Mouse (Mus musculus) neural tube, embryonic 13.5 days (tissue): ENCODE results near the gene Rab5b. TPM values are rescaled to one million over a fixed set of nuclear protein-coding genes. Genes with fewer than 3 reads are reported as not detected.
"Not testable (repeated sequence)": the region's sequence is repeated elsewhere in the genome, so short reads cannot be mapped to it uniquely, and the experiment has no call there.

Experiments used
- ATAC-seq: fragments of 200-750 bp; cut with Nextera tagmentation; 2 replicates; pipeline ENCODE4 v1.8.0; 2017; ENCODE audit warnings: low read depth, mild to moderate bottlenecking, moderate TSS enrichment, moderate library complexity
- H3K27ac ChIP-seq: fragments of 300-500 bp; sonication (generic); replicated peaks from 2 replicates; pipeline ENCODE4 v1.5.1; 2015; ENCODE audit warnings: moderate library complexity, mild to moderate bottlenecking, inconsistent platforms
- H3K27me3 ChIP-seq: fragments of 300-500 bp; sonication (generic); 2 replicates; pipeline ENCODE4 v1.6.1; 2015; ENCODE audit warnings: mild to moderate bottlenecking, inconsistent platforms
- H3K36me3 ChIP-seq: fragments of 300-500 bp; sonication (generic); 2 replicates; pipeline ENCODE4 v1.6.1; 2015; ENCODE audit warnings: mild to moderate bottlenecking, inconsistent platforms
- H3K4me1 ChIP-seq: fragments of 300-500 bp; sonication (generic); replicated peaks from 2 replicates; pipeline ENCODE4 v1.6.1; 2015; ENCODE audit warnings: inconsistent platforms
- H3K4me2 ChIP-seq: fragments of 300-500 bp; sonication (generic); 2 replicates; pipeline ENCODE4 v1.6.1; 2015; ENCODE audit warnings: inconsistent platforms, mild to moderate bottlenecking, moderate library complexity
- H3K4me3 ChIP-seq: fragments of 300-500 bp; sonication (generic); 2 replicates; pipeline ENCODE4 v1.5.1; 2015; ENCODE audit warnings: mild to moderate bottlenecking, inconsistent platforms
- H3K9ac ChIP-seq: fragments of 300-500 bp; sonication (generic); 2 replicates; pipeline ENCODE4 v1.6.1; 2015; ENCODE audit warnings: moderate library complexity, mild to moderate bottlenecking, inconsistent platforms
- H3K9me3 ChIP-seq: fragments of 300-500 bp; sonication (generic); 2 replicates; pipeline ENCODE4 v1.6.1; 2016; ENCODE audit warnings: inconsistent platforms
- WGBS: fragments of 180-500 bp; shearing (Covaris S2); methylation state at CpG from one replicate; pipeline ENCODE4 v1.1.7; 2015; 5-methylcytosine and 5-hydroxymethylcytosine counted together
- polyA plus RNA-seq: library from polyadenylated mRNA; unstranded; fragments of >200 nt; fragmentation: Nextera tagmentation; extraction: Ambion mirVana; gene quantifications from 2 replicates; pipeline ENCODE4 v1.2.1, GENCODE M21; 2015

Rab5b gene
- polyA plus RNA-seq, 1 experiment from 2014 or later = 103 TPM

GRCm38 (mm10) chr10:128635697-128636096 is 60.4 kb downstream of the Rab5b start:
- WGBS = 93% methylated on average over 13 of the region's 13 CpGs
- no peak overlapping the region for H3K9ac ChIP-seq
- peaks cover 75% of the 10 kb centered on the region for H3K36me3 ChIP-seq
- H3K27me3 ChIP-seq = no peaks in the 10 kb centered on the region
- ATAC-seq = no peak
- H3K9me3 ChIP-seq = no peaks in the 10 kb centered on the region
- peaks cover 13% of the 10 kb centered on the region for H3K4me1 ChIP-seq
- H3K4me3 ChIP-seq = no peak overlapping the region
- no peak overlapping the region for H3K4me2 ChIP-seq
- H3K27ac ChIP-seq = no peak overlapping the region

- Histone ChIP-seq H3K27ac (no peak overlapping the region), H3K9me3 (no peaks in the 10 kb centered on the region), H3K36me3 (peaks cover 42% of the 10 kb centered on the region), H3K4me1 (peaks cover 1% of the 10 kb centered on the region; the same call in 1 of the 2 replicates), H3K4me2 (no peak overlapping the region), H3K4me3 (no peak overlapping the region), H3K9ac (no peak overlapping the region), H3K27me3 (no peaks in the 10 kb centered on the region)
- 25% methylated on average over 6 of the region's 6 CpGs for WGBS
- ATAC-seq = no peak
These were observed 64.5 kb downstream of the Rab5b start for GRCm38 (mm10) chr10:128631571-128631970.

GRCm38 (mm10) chr10:128630306-128630705 is 65.8 kb downstream of the Rab5b start:
- H3K4me1 ChIP-seq, H3K4me3 ChIP-seq, H3K27me3 ChIP-seq, H3K4me2 ChIP-seq, H3K9ac ChIP-seq, H3K27ac ChIP-seq, ATAC-seq, H3K9me3 ChIP-seq: not testable (repeated sequence)
- peaks cover 29% of the 10 kb centered on the region for H3K36me3 ChIP-seq
- 79% methylated on average over 5 of the region's 5 CpGs for WGBS

GRCm38 (mm10) chr10:128629746-128630145 is 66.3 kb downstream of the Rab5b start:
- Histone ChIP-seq H3K9me3 (no peaks in the 10 kb centered on the region), H3K9ac (no peak overlapping the region), H3K4me3 (no peak overlapping the region), H3K27me3 (no peaks in the 10 kb centered on the region), H3K4me2 (no peak overlapping the region), H3K4me1 (peaks cover 10% of the 10 kb centered on the region), H3K27ac (no peak overlapping the region), H3K36me3 (peaks cover 29% of the 10 kb centered on the region)
- WGBS = 48% methylated on average over 2 of the region's 2 CpGs
- no peak for ATAC-seq

GRCm38 (mm10) chr10:128627398-128628317 is 68.4 kb downstream of the Rab5b start:
- no peaks in the 10 kb centered on the region for H3K27me3 ChIP-seq
- H3K9me3 ChIP-seq = no peaks in the 10 kb centered on the region
- H3K4me1 ChIP-seq = peaks cover 11% of the 10 kb centered on the region
- H3K9ac ChIP-seq = no peak overlapping the region
- WGBS = 86% methylated on average over 10 of the region's 10 CpGs
- H3K27ac ChIP-seq = no peak overlapping the region
- ATAC-seq = no peak
- H3K4me3 ChIP-seq = no peak overlapping the region
- no peak overlapping the region for H3K4me2 ChIP-seq
- H3K36me3 ChIP-seq = peaks cover 29% of the 10 kb centered on the region

Other genes with a start within 250 kb of the Rab5b start
- gene Smarcc2, start 237.0 kb downstream of the Rab5b start, polyA plus RNA-seq = 176 and 184 TPM in 2 replicates
- gene Myl6, start 202.1 kb downstream of the Rab5b start, polyA plus RNA-seq = 1,017 and 1,105 TPM in 2 replicates
- 4.1 and 5.0 TPM in 2 replicates for gene Myl6b, start 197.6 kb downstream of the Rab5b start, polyA plus RNA-seq
- gene Esyt1, start 170.4 kb downstream of the Rab5b start, polyA plus RNA-seq = 31.5 and 35.1 TPM in 2 replicates
- gene Zc3h10, start 148.5 kb downstream of the Rab5b start, polyA plus RNA-seq = 19.4 and 19.9 TPM in 2 replicates
- gene Rpl41, start 147.0 kb downstream of the Rab5b start, polyA plus RNA-seq = 2,522 and 2,730 TPM in 2 replicates
- gene Pa2g4, start 130.3 kb downstream of the Rab5b start, polyA plus RNA-seq = 124 and 136 TPM in 2 replicates
- gene Erbb3, start 106.6 kb downstream of the Rab5b start, polyA plus RNA-seq = 9.5 and 9.9 TPM in 2 replicates
- gene Rps26, start 69.5 kb downstream of the Rab5b start, polyA plus RNA-seq = 407 and 470 TPM in 2 replicates
- gene Ikzf4, start 50.3 kb downstream of the Rab5b start, polyA plus RNA-seq = 12.1 and 13.2 TPM in 2 replicates
- gene Suox, start 22.2 kb downstream of the Rab5b start, polyA plus RNA-seq = 17.3 and 17.5 TPM in 2 replicates
- 0.50 and 1.0 TPM in 2 replicates for gene Pmel, start 7.9 kb upstream of the Rab5b start, polyA plus RNA-seq
- gene Cdk2, start 8.8 kb upstream of the Rab5b start, polyA plus RNA-seq = 23.3 and 29.1 TPM in 2 replicates
- gene Dgka, start 48.6 kb upstream of the Rab5b start, polyA plus RNA-seq = 7.8 and 8.2 TPM in 2 replicates
- gene Pym1, start 51.6 kb upstream of the Rab5b start, polyA plus RNA-seq = 44.1 and 46.6 TPM in 2 replicates
- 0.59 and 0.63 TPM in 2 replicates for gene Mmp19, start 94.6 kb upstream of the Rab5b start, polyA plus RNA-seq
- gene Dnajc14, start 107.8 kb upstream of the Rab5b start, polyA plus RNA-seq = 54.3 and 55.4 TPM in 2 replicates
- gene Tmem198b, start 108.1 kb upstream of the Rab5b start, polyA plus RNA-seq = 15.9 and 16.2 TPM in 2 replicates
- 185 and 212 TPM in 2 replicates for gene Sarnp, start 121.1 kb upstream of the Rab5b start, polyA plus RNA-seq
- 30.5 and 30.7 TPM in 2 replicates for gene Ormdl2, start 125.4 kb upstream of the Rab5b start, polyA plus RNA-seq
- 11.8 and 13.5 TPM in 2 replicates for gene Gdf11, start 195.5 kb upstream of the Rab5b start, polyA plus RNA-seq
- gene Cd63, start 204.7 kb upstream of the Rab5b start, polyA plus RNA-seq = 228 and 241 TPM in 2 replicates
- gene Rdh5, start 226.6 kb upstream of the Rab5b start, polyA plus RNA-seq = 14.1 and 16.9 TPM in 2 replicates
- gene Bloc1s1, start 227.8 kb upstream of the Rab5b start, polyA plus RNA-seq = 299 and 314 TPM in 2 replicates
- 12.1 and 15.5 TPM in 2 replicates for gene Itga7, start 237.6 kb upstream of the Rab5b start, polyA plus RNA-seq